Mouse (Mus musculus) left cerebral cortex, adult 9 months (tissue): ENCODE results near the gene Tepsin.

ENCODE experiments used
- DNase-seq, 2 experiments: peaks; one replicate each; pipeline ENCODE4 v3.0.0; 2022; ENCODE audit warnings: low spot score in 2 of 2

The Tepsin gene

DNA sequence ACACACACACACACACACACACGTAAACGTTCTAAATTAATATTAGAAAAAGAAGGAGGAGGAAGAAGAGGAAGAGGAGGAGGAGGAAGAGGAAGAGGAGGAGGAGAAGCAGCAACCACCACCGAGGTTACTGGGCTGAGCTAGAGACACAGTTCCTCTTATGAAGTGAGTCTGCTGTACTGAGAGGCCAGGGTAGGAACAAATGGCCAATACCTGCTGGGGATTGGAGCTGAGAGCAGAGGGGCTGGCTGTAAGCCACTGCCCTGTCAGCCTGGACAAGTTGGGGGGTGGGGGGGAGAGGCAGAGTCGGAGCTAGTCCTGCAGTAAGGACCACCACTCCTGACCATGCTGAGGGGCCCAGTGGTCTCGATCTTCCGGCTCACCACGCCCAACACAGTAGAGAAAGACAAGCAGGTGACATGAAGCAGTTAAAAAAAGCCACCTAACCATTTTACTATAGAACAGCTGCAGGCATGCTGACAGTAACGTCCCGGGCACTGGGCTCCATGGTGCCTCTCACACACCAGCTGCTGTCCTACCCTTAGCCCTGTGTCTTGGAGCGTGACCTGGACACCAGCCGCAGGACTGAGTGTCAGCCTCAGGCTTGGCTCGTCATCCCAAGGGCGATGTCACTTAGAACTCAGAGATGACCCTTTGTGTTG, 34.4 kb downstream of the Tepsin start:
- no peak for DNase-seq

DNA sequence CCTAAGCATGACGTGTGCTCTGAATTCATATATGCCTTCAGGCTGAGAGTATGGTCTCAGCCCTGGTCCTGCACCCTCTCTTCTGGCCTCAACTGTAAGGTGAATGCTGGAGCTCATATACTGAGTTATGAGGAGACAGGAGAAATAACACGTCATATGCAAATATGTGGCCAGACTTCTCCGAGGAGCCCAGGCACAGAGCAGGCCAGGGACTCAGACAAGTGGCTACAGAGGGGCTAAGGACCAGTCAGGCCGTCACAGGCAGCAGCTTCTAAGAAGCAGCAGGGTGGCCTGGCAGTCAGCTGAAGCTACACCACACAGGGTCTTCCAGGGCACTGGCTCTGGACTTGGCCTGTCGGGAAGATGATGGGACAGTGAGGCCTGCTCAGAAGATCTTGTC, 35.2 kb downstream of the Tepsin start:
- no peak for DNase-seq

- DNase-seq = no peak
Measured at GRCm38 (mm10) chr11:120060634-120061033, 37.9 kb downstream of the Tepsin start.

DNA sequence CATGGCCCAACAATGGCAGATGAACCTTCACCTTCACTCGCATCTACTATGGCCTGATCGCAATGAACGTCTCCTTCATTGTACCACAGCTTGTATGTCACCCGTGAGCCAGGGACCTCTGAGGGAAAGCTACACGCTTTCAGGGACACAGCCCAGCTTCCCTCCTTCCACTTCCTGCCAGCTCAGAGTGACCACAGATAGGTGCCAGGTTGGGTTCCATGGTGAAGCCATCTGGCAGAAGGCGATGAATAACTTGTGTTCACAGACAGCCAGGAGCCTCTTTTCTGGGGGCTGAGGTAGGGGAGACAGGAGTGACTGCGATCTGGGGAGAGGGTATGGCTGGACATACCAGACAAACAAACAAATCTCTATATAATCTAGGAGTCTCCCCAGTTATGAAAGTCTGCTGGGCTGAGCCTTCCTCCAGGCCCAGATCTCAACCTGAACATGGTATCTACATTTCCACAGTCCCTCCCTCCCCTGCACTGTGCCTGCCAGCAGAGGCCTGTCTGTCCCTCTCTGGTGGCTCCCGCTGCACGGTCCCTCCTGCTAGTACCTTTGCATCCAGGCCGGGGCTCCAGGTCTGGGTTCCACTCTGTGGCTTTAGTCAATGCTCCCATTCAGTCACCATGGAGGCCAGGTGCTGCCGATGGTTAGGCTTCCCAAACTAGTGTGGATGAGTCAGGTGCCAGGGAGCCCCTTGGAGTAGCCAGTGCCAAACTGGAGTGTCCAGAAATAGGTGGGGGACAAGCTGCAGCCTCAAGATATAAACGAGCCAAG, 42.4 kb downstream of the Tepsin start:
- DNase-seq = no peak

DNA sequence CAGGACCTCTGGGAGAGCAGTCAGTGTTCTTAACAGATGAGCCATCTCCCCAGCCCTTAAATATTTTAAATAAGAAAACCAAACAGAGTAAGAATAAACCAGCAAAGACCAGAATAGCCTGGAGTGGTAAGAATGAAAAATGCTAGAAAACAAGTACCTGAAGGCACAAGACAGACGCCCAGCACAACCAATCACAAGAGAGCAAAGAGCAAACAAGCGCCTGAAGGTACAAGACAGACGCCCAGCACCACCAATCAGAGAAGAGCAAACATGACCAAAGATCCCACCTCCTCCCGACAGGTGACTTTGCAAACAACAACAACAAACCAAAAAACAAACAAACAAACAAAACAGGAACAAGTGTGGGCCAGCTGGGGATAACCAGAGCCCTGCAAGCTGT, 44.7 kb downstream of the Tepsin start:
- no peak for DNase-seq

DNA sequence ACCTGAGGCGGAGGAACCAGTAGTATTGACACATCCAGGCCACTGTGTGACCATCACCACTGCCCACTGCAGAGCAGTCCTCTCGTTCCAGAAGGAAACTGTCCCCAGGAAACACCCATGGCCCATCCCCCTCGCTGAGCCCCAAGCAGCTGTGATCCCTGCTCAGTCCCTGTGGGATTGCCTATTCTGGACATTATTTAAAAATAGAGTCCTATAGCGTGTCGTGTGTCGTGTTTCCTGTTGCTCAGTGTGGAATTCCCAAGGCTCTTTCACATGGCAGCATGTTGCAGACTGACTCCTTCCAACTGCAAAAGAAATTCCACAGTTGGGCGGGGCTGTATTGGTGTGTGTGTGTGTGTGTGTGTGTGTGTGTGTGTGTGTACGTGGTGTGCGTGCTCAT, 46.3 kb downstream of the Tepsin start:
- no peak for DNase-seq

DNA sequence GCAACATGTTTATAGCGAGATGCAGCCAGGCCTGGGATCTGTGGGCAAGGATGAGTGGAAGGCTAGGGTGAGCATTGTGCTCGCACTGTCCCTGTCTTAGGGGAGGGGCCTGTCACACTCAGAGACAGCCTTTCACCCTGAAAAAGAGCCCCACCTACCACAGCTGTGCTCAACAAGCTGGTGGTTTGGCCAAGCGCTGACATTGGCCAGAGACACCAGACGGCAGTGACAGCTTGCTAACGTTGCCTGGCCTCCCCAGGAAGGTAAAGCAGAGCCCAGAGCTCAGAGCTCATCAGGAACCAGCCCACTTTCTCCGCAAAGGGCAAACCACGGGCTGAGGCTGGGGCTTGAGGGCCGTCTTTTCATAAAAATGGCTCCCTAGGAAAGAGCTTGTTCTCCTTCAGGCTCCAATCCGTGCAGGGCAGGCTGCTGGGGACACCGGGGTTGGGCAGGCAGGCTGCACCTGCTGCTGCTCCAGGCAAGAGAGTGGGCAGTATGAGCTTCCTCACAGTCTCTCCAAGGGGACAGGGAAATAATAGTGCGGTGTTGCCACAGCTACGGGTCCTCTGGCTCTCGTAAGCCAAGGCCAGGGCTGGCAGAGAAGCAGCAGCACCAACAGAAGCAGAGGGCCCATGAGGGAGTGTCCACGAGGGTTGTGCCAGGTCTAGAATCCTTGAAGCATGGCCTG, 47.3 kb downstream of the Tepsin start:
- no peak for DNase-seq

DNA sequence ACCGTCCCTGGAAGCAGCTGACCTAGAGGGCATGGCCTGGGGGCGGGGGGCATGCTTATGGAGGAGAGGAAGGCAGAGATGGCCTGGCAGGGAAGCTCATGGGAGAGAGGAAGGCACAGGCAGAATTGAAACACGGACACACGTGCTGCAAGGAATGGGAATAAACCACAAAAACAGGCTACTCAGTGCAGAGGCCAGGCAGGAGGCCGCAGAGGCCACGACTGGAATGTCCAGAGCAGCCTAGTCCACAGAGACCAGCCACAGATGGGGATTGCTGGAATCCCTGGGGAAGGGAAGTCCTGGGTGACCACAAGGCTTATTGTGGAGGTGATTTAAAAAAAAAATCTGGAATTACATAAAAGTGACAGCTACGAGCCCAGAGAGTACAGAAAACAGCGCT, 49.5 kb downstream of the Tepsin start:
- DNase-seq = no peak

GRCm38 (mm10) chr11:120048252-120048556, 50.3 kb downstream of the Tepsin start:
- DNase-seq = peak in 1 of 2 experiments; percentile 52

- no peak for DNase-seq
Measured at GRCm38 (mm10) chr11:120047531-120048251, 50.8 kb downstream of the Tepsin start.

DNA sequence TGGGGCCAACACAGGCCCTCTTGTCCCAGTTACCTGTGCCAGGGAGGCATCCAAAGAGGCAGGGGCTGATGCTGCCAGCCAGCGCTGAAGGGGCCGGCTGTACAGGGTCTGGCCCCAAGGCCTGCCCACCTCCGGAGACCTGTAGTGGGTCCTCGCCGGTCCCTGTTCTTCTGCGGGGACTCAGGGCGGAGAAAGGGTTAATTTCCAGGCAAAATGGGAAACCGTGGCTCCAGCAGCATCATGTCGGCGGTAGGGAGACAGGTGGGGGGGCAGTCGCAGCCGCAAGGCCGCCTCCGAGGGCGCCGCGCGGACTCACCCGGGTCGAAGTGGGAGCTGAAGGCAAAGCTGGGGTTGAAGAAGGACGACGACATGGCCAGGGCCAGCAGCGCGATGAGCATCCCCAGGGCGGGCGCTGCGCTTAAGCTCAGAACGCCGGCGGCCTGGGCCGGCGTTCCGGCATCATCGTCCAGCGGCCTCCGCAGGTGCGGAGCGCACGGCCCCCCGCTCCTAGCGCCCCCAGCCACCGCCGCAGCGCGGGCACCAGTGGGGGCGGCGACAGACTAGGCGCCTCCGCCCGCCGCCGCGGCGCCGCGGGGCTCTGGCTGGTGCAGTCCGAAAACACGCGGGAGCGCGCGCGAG, 51.9 kb downstream of the Tepsin start, which contains the start of gene Aatk:
Aatk (minus strand) TSS at position 615 of the 639 bp plus-strand sequence.
- no peak for DNase-seq

GRCm38 (mm10) chr11:120045839-120046552, 52.5 kb downstream of the Tepsin start:
- DNase-seq = peak in 1 of 2 experiments; percentile 41

DNA sequence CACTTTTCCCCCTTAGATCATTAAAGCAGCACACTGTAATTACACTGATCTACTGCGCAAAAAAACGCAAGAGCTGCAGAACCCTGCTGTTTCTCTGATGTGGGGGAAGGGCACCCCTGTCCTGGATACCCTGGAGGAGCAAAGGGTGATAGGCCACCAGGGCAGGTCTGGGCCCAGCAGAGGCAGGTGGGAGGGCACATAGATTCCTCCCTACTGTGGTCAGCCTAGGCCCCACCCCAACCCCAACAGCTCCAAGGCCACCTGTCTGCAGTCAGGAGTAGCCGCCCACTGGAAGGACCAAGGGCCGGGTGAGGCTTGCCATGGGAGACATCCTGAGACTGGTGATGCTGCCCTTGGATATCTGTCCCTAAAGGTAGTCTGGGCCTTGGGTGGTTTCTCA, 53.2 kb downstream of the Tepsin start:
- no peak for DNase-seq

DNA sequence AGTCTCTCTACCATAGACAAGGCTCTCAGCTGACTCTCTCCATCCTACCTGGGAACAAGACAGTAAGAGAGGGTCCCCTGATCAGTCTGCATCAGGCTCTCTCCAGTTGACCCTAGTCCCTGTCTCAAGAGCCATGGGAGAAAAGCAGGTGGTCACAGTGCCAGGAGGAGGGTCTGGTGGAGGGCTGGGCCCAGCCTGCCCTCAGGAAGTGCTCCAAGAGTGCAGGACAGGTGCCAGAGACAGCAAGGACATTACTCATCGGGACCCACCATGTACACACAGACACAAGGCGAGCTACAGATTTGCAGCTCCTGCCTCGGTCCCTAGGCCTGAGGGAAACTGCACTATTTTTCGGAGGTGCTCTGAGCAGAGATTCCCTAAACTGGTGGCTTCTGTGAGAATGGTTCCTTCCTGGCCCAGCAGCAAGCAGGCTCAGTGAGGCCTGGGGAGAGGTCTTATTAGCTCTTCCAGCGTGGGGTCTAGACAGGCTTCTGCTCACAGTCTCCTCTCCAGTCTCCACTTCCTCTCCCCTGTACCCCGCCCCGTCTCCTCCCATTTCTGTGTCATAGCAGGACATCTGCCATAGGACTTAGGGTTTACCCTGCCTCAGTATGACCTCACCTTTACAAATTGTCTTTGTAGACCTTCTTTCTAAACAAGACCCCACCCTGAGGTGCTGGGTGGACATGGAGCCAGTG, 56.2 kb downstream of the Tepsin start:
- no peak for DNase-seq

DNA sequence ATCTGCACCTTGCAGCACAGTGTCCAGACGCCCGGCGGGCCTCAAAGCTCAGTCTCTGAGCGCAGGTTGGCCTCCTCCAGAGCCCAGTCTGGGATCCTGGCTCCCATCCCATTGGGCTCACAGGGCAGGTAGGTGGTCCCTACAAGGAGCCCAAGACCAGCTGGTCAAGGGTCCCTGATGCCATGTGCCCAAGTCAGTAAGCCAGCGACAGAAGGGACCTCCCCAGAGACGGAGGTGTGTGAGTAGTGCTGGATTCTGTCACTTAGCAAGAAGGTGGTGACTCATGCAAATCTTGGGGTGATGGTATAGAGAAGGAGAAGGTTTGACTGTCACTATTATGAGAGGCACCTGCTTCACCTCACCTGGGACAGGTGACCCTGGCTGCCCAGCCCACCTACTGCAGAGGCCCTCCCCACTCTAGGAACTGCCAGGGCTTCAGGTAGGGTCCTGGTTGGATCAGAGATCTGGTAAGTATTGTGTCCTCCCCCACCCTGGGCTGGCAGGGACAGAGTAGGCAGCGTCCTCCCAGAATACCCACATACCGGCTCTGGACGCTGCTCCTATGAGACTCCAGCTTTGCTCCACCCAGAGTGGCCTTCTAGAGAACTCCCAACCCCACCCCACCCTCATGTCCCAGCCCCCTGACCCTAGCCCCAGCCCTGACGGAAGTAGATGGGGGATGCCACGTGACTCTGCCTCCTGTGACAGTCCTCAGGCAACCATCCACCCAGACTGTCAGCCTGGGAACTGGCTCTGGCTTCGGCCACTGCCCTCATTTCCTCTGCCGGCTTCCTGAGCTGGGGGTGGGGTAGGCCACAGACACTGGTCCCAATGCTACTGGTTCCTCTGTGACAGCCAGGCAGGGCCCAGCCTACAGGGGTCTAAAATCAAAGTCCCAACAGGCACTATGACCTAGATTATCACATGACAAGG, 57.1 kb downstream of the Tepsin start:
- DNase-seq = peak in 1 of 2 experiments; percentile 59
